Mouse (Mus musculus) spleen, embryonic (tissue): ENCODE data around the gene Ephb2.

ENCODE experiments used
- CTCF ChIA-PET: fragments of 350-600 bp; sonication (Branson Sonifier 250); formaldehyde crosslinking; loops from one replicate; lab custom pipeline; 2022; lab: Charles Lee

Ephb2 gene

DNA sequence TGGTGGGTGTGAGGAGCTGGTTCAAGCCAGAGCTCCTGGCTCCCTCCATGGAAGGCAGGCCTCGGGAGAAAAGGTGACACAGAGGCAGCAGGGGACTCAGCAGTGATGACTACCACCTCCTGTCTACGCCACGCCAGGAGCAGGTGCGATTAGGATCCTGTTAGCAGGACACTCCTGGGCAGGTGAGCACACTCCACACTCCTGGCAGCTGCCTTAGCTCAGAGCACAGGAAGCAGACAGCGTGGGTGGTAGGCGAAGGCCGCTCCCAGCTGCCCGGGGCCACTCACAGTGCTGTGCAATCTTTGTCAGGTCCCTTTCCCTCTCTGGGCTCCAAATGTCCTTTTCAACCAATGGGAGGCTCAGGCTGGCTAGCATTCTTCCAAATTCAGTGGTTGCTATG is 34.3 kb downstream of the Ephb2 start:
- CTCF ChIA-PET = no interaction called here

DNA sequence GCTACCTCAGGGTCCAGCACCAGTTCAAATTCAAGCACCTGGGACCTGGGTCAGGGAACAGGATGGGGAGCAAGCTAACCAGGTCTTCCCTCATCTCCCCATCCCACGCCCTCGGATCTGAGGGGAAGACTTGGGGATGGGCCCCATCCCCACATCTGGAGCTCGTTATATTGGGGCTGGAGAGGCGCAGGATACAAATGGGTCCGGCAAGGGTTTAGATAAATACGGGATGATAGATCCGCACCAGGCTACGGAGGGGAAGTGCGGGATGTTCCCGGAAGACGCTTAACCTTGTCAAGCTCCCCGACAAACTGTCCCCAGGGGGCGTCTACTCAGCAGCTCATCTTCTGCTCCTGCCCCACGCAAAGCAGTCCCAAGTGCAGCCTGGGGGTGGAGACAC is 35.4 kb downstream of the Ephb2 start:
- CTCF ChIA-PET = no interaction called here

DNA sequence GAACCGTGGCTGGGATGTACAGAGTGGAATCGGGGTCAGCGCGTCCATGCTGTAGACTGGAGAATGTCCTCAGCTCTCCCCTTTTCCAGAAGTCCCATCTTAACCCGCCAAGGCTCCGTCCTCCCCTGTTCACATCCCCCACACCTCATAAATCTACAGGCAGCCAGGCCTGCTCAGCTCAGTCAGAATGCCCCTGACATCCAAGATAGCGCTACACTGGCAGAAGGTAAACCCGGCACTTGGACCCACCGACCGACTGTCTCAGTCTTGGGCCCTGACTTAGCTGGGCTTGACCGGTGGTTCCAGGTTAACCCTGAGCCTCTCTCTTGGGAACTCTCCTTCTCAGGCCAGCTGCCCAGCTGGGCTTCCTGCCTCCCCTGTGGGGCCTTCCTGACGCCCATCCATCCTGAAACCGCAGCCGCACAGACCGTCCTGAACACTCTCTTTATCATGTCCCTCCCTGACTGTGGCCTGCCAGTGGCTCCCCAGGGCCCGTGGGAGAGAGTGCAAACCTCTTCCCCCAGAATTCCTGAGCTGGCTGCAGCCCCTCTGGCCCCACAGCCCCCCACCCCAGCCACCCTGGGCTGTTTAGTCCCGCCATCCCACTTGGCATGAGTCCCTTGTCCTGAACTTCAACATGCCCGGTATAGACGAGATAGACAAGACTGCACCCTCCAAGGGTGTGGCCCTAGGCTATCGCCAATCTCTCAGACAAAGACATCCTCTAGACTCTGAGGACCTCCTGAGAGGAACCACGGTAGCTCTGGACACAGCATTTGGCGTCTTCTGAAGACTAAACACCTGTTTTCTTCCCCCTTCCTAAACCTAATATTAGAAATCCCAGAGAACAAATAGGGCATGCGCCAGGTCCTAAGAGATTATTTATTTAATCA is 37.9 kb downstream of the Ephb2 start:
- CTCF ChIA-PET = no interaction called here

DNA sequence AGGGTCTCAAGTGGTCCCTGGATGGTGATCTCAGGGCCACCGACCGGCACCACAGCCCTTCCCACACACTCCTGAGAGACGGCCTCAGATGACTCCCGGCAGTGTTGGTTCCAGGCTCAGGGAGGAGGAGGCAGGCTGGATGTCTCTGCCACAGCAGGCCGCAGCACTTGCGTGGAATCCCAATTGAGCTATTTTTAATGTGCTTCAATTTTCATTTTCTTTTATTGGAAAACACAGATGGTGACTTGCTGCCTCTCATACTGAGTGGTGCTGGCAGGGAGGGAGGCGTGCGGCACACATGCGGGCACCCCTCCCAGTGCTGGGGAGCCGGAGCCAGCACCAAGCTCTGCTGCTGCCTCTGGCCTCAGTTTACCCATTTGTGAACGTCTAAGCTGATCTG is 42.5 kb downstream of the Ephb2 start:
- CTCF ChIA-PET = no interaction called here

DNA sequence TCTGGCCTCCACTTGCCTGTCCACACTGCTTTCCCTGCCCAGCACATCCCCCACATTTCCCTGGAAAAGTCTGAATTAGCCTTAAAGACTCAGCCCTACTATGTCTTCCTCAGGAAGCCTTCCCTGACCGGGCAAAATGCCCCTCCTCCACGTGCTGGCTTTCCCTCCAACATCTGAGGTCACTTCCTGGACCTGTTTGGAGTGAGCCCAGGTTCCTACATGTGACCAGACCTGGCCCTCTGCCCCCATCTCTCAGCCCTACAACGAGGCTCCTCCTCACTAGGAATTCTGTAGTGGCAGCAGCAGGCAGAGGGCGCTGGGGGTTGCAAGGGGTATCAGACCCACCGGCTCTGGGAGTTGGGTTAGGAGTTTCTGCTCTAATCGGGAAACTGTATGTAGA is 46.0 kb downstream of the Ephb2 start:
- CTCF ChIA-PET = no interaction called here

DNA sequence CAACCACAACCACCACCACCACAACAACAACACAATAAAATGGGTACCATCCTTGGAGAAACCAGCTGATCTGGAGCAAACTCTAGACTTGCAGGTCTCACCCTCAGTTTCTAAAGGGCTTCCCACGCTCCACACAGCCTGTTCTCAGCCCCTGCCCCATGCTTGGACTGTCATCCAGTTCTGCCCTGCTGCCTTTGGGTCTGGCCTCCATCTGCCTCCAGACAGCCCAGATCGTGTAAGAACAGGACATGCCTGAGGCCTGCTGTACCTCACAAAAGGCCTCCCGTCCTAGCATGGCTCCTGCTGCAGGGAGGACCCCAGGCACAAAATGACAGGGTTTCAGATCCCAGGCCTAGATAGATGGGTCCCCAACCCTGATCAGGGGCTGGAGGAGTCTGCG is 48.4 kb downstream of the Ephb2 start:
- CTCF ChIA-PET = interaction anchor here (0.6 kb wide), 1 partner anchor 366 kb away, joined by 4 read pairs; no protein-coding TSS in a partner anchor

DNA sequence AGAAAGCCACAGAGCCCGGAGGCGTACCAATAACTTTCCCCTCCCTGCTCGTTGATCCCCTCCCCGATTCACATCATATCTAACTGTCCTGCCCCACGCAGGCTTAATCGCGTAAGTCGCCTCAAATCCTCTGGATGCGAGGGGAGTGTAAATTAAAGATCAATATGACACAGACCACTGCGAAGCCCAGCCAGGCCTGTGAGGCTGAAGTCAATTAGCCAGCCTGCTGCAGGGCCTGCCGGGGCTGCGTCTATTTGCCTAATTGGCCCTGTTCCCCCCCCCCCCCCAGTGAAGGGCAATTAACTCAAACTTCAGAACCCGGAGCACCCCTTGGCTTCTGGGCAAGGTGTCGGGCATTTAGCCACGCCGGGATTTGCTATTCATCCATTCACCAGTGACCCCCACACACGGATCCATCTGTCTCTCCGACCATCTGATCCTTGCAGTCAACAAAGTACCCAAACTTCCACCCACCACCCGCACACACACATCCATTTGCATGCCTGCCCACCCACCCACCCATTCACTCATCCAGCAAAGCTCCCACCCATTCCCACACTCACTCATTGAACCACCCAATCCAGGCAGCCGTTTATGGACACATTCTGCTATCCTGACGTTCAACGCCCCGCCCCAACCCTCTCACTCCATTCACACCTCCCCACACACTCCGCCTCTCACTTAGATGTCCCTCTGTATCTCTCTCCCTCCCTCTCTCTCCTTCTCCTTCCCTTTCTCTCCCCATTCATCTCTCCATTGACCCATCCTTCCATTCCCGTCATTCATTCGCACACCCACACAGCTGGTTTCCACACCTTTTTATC is 49.1 kb downstream of the Ephb2 start:
- CTCF ChIA-PET = interaction anchor here (0.6 kb wide), 1 partner anchor 367 kb away, joined by 4 read pairs; no protein-coding TSS in a partner anchor

DNA sequence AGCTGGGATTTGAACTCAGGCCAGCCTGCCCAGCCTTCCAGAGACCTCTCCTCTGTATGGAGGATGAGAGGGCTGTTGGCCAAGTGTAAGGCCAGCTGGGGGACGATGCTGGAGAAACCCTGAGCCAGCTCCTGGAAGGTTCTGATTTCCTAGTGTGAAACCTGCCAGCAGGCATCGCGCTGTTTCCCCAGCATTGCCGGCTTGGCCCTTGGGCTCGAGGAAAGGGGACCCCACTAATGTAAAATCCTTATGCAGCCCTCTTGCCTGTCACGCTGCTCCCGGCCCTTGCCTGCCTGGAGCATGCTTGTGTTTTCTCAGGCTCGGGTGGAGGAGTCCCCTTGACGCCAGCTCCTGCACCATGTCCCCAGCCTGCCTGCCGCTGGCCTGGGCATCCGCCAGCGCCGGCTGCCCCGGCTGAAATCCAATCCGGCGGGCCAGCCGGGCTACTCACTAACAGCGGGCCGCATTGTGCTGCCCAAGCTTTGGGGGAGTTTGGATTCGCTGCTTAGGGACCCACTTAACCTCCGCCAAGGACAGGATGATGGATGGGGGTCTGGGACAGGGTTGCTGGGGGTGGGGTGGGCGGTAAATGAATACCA is 52.1 kb downstream of the Ephb2 start:
- CTCF ChIA-PET = no interaction called here

DNA sequence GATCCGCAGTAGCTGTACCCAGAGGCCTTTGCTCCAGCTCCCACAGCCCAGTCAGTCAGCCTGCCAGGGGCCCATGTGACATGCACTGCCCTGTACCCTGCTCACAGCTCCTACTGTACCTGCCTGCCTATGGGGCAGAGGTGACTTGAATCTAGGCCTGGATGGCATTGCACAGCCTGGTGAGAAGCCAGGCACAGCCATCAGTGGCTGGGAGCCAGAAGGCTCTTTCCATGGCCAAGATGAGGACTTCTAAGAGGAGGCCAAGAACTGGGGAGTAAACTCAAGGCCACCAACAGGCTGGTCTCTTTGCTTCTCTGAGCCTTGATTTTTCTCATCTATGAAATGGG is 53.2 kb downstream of the Ephb2 start:
- CTCF ChIA-PET = no interaction called here

DNA sequence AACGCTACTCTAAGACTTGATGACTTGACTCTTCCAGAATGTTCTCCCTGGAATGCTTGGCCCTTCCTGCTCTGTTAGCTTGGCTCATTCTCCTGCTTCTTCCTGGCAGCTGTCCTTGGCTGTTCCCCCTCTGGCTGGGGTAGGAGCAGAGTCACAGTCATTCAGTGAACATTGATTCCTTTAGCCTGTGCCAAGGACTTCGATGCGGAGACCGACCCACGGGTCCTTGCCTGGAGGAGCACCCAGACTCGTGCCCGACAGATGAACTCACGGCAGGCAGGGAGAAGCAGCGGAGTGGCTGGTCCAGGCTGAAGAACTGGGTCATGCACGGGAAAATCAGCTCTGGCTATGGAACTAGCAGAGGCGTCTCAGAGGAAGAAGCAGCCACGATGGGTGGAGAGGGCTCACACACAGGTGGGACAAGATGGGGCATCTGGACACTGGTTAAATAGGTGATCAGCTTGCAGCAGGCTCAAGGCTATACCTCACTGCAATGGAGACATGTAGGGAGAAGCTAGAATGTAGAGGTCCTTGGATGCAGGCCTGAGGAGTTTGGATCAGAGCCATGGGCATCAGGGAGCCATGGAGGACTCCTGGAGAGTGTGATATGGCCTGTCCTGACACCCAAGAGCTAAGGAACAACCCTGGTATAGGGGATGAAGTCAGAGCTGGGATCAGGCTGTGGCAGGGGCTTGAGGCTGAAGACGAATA is 53.8 kb downstream of the Ephb2 start:
- CTCF ChIA-PET = no interaction called here

DNA sequence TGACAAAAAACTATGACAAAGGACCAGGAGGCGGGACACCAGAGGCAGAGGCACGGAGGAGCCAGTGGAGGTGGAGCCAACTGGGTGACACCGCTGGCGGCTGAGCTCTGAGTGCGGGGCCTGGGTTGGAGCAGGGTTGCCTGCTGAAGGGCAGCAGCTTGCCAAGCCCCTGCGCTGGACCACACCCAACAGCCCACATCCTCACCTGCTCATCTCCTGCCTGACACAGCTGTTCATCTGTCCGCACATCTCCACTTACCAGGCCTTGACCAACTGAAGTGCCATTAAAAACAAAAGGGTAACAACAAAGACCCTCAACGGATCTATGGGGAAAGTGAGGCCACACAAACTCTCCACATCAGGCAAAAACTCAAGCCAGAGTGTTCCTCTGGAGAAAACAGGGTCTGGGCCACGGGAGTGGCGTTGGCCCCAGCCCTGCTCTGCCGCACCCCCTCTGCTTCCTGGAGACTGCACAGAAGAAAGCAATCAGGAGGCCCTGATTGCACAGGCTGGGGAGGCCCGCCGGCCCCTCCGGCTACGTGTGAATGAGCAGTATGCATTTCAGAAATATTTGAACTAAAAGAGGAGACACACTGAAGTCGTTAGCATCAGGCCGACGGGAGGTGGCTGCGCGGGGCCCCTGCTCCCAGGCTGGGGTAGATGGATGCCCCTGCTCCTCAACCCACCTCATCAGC is 55.4 kb downstream of the Ephb2 start:
- CTCF ChIA-PET = no interaction called here

DNA sequence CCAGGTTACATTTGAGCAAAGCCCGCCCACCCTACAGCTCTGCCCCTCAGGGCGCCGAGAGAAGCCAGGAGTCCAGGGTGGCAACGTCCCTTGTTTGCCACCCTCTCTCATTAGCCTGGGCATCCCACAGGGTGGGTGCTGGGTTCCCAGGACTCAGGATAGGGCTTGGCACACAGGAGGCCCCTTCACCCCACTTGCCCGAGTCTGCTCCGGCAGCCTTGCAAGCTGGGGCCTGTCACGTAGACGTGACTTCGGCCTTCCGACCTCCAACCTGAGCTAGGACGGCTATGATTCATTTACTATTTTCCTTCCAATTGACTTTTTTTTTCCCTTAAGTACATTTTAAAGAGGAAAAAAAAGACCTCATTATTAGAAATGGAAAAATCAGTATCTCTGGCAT is 56.6 kb downstream of the Ephb2 start:
- CTCF ChIA-PET = no interaction called here

DNA sequence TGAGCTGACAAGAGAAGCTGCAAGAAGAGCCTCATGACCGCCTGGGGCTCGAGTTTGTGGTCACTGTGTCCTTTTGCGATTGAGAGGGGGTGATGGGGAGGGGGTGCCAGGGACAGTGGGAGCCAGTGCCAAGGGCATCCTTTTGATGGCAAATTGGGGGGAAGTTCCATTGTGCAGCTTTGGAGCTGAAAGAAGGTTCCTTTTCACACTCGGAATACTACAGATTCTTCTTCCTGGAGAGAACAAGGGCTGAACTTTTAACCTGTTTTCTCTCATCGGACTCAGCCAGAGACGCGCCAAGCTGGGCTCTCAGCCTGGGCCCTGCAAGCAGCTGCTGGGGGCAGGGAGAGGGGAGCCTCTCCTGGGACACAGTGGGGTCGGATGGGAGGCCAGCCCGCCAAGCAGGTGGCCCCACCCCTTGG is 59.3 kb downstream of the Ephb2 start:
- CTCF ChIA-PET = no interaction called here

DNA sequence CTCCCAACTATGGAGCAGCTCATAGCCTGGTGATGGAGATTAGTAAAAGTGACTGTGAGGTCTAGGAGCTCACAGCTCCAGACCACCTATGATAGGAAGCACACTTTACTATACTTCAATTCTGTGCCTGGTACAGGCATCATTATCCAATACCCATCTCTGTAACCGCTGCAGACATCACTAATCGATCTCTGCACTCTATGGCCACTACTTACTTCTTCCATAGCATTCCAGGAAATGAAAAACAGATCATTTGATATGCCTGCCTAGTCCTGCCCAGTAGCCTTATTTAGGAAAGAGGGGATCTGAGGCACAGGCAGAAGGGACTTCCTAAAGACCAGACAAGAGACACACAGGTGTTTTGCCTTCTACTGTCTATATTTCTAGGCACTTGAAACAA is 59.9 kb downstream of the Ephb2 start:
- CTCF ChIA-PET = no interaction called here

DNA sequence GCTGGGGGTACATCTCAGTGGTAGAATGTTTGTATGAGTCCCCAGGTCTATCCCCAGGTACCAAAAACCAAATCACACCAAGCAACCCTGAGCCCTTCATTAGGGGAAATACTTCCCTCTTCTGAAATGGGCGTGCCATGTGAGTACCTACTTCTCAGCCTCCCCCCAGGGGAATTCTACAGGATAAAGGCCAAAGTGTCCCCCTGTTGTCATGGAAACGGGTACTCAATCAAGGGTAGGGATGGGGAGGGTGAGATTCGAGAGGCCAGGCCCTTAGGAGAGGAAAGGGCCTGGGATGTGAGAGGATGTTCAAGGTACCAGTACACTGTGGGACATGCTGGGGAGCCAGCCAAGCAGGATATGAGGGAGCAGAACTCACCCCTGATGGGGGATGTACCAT is 61.6 kb downstream of the Ephb2 start:
- CTCF ChIA-PET = no interaction called here

DNA sequence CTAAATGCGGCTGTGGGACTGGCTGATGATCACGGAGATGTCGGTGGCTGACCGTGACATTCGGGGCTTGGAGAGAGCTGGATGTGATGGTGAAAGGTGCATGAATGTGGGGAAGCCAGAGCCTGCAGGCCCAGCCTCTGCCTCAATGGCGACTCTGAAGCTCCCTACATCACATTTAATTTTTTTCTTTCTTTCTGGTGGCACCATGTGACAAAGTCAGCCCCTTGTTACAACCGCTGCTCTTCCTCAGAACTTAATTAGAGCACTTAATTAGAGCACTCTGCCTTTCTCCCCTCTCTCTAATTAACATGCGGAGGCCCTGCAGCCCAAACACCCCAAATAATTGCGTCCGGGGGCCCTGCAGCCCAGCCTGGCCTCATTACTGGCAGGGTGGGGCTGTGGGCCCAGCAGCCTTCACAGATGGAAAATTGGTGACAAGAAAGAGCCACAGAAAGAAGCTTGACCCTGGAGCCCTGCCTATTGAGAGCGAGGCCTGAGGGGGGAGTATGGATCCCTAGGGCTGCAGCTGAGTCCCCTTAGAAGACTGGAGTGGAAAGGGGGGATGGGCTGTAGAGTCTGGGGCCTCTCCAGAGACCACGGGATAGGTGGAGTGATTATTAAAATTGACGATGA is 62.7 kb downstream of the Ephb2 start:
- CTCF ChIA-PET = interaction anchor here (0.5 kb wide), 1 partner anchor 12 kb away, joined by 5 read pairs; no protein-coding TSS in a partner anchor

DNA sequence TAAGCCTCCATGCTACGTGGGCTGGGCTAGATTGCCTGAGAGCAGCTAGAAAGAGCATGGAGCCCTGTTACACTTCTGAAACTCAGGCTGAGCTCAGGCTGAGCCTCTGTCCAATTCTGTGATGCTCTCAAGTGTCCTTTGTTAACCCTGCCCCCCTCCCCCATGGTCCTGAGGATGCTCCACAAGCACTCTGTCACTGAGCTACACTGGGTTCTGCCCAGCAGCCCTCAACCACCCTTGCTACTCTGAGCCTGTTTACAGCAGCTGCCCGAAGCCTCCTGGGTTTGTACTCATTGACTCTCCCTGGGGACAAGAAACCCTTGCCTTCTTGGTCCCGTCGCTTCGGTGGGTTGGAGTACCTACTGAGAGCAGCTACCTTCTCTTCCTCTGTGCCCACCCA is 63.5 kb downstream of the Ephb2 start:
- CTCF ChIA-PET = interaction anchor here (0.5 kb wide), 1 partner anchor 13 kb away, joined by 5 read pairs; no protein-coding TSS in a partner anchor

DNA sequence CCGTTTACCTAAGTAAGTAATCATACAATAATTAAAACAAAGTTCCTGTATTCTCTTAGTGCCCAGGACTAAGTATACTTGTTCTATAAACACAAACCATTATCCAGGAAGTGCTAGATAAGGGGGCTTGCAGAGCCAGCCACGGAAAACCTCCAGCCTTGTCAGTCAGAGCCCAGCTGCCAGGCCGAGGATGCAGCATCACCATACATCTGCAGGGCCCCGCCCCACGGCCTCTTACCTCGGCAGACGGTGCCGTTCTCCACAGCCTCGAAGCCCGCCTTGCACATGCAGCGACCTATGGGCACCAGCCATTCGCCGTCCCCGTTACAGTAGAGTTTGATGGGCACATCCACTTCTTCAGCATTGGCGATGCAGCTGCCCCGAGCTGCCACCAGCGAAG is 65.1 kb downstream of the Ephb2 start:
- CTCF ChIA-PET = no interaction called here

DNA sequence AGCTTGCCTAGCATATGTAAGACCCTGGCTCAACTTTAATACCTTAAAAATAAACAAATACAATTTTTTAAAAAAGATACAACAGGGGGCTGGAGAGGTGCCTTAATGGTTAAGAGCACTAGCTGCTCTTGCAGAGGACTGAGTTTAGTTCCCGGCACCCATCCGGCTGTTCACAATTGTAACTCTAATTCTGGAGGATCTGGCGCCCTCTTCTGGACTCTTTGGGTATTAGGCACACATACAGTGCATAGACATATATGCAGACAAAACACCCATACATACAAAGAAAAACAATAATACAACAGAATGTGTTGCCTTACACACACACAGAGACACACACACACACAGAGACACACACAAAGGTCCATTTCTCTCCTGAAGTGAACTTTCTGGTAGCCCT is 67.3 kb downstream of the Ephb2 start:
- CTCF ChIA-PET = interaction anchor here (0.6 kb wide), 1 partner anchor 67 kb away, joined by 4 read pairs; no protein-coding TSS in a partner anchor

DNA sequence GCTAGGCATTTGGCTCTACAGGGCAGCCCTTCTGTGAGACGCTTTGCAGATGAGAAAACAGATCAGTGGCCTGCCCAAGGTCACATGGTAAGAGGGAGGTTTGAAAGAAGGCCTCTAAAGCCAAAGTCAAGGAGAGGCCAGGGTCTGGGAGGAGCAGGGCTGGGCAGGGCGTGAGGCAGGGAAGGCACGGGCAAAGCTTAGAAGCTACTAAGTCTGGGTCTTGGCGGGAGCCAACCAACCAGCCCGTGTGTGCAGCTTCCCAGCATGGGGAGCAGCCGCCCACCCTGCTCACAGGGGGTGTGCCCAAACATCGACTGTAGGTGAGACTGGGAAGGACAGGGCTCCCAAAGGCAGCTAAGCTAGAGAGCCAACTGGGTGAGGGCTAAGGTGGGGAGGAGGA is 70.7 kb downstream of the Ephb2 start:
- CTCF ChIA-PET = no interaction called here
